Mouse (Mus musculus) adrenal gland, adult 10 weeks (tissue): ENCODE data around the gene Vasn. TPM values are rescaled to one million over a fixed set of nuclear protein-coding genes. Genes with fewer than 3 reads are reported as not detected.

ENCODE experiments used
- polyA plus RNA-seq: library from polyadenylated mRNA; stranded (reverse); fragments of 350-450 nt; fragmentation: Illumina TruSeq; extraction: RNeasy Lipid Tissue Mini Kit (QIAGEN cat#74804); gene quantifications from one replicate; pipeline ENCODE4 v1.2.3, GENCODE M21; 2014; ENCODE audit warnings: low read depth, low replicate concordance

Gene Vasn
- polyA plus RNA-seq = 1.9 TPM

GRCm38 (mm10) chr16:4639831-4640237, at the start of gene Vasn, which contains the start of gene Dnaja3:
Gene Vasn (plus strand): TSS chr16:4639941.
Gene Dnaja3 (plus strand): TSS chr16:4639989.

GRCm38 (mm10) chr16:4593971-4594813, 45.5 kb upstream of the Vasn start, which contains the start of gene Glis2:
Gene Glis2 (plus strand): TSS chr16:4594713.

GRCm38 (mm10) chr16:4624481-4625110, 15.1 kb upstream of the Vasn start, which contains the start of gene Pam16:
Gene Pam16 (minus strand): TSS chr16:4624988.

GRCm38 (mm10) chr16:4679121-4680018, 39.6 kb downstream of the Vasn start, which contains the start of gene Coro7:
Gene Coro7 (minus strand): TSS chr16:4679777.

Other genes with a start within 250 kb of the Vasn start
- 8.0 TPM for gene Adcy9, start 219.4 kb upstream of the Vasn start, polyA plus RNA-seq
- gene Srl, start 98.1 kb upstream of the Vasn start, polyA plus RNA-seq = 6.7 TPM
- gene Tfap4, start 80.1 kb upstream of the Vasn start, polyA plus RNA-seq = 0.93 TPM
- gene Glis2, start 45.2 kb upstream of the Vasn start, polyA plus RNA-seq = 1.5 TPM
- gene Pam16, start 15.0 kb upstream of the Vasn start, polyA plus RNA-seq = 17.8 TPM
- gene Dnaja3, start within 50 bp of the Vasn start, polyA plus RNA-seq = 61.5 TPM
- gene Coro7, start 39.8 kb downstream of the Vasn start, polyA plus RNA-seq = 3.1 TPM
- gene Nmral1, start 79.4 kb downstream of the Vasn start, polyA plus RNA-seq = not detected
- gene Hmox2, start 86.4 kb downstream of the Vasn start, polyA plus RNA-seq = 66.9 TPM
- 80.7 TPM for gene Cdip1, start 150.4 kb downstream of the Vasn start, polyA plus RNA-seq
- gene 4930562C15Rik, start 195.5 kb downstream of the Vasn start, polyA plus RNA-seq = not detected
- gene Ubald1, start 240.4 kb downstream of the Vasn start, polyA plus RNA-seq = 0.93 TPM
- gene Mgrn1, start 246.3 kb downstream of the Vasn start, polyA plus RNA-seq = 7.9 TPM